Comparison of ENCODE assay signal across 9 mouse cellular contexts in genomic region chr2:3769260-3769659, GRCm38 (mm10).
DNase-seq lines count a peak whose midpoint lies in the region; ATAC-seq and TF ChIP-seq lines count a peak whose summit lies in the region.
"Had no signal": no experiment of that assay in that cellular context is flagged by ENCODE, and none has a peak within 500 bp of the region (broad histone marks: within the 10 kb centered on the region; RNA-seq: fewer than 3 reads in every experiment).

No protein-coding gene starts in this region.

- no peak for TF ChIP-seq POLR2A in testis, adult 2 months (IDR thresholded peaks at IDR 0.05; ENCODE audit: control insufficient read depth, low read depth, low read length)

- H3K27me3 ChIP-seq in testis, adult 2 months (ENCODE audit: control insufficient read depth, insufficient read depth, low read length), result no peaks in the 10 kb centered on the region
- H3K27me3 ChIP-seq in limb, embryonic 10.5 days (ENCODE audit: low read depth, poor library complexity, severe bottlenecking), result no peaks in the 10 kb centered on the region
- no peaks in the 10 kb centered on the region for H3K27me3 ChIP-seq in stomach, embryonic 14.5 days (ENCODE audit: control insufficient read depth, insufficient read depth, low read length)
- H3K27me3 ChIP-seq: embryonic facial prominence, embryonic 12.5 days had no signal

- WGBS in limb, embryonic 10.5 days, result 31% methylated on average over 6 of the region's 6 CpGs
- WGBS in stomach, embryonic 14.5 days, result 35% methylated on average over 6 of the region's 6 CpGs

- H3K4me2 ChIP-seq in stomach, embryonic 14.5 days (replicated peaks; ENCODE audit: low read depth, low read length), result no peak overlapping the region
- H3K4me2 ChIP-seq: embryonic facial prominence, embryonic 12.5 days had no signal

- ATAC-seq in stomach, embryonic 14.5 days (ENCODE audit: insufficient number of reproducible peaks, insufficient read depth, low FRiP score, low read depth), result peak; percentile 65; the same call in 1 of the 2 replicates

- no peaks in the 10 kb centered on the region; the same call in 1 of the 2 replicates for H3K36me3 ChIP-seq in testis, adult 2 months (ENCODE audit: control insufficient read depth, insufficient read depth, low read length)
- H3K36me3 ChIP-seq in limb, embryonic 10.5 days, result peaks cover 10% of the 10 kb centered on the region; the same call in 1 of the 2 replicates
- H3K36me3 ChIP-seq in stomach, embryonic 14.5 days (ENCODE audit: control insufficient read depth, insufficient read depth, low read length), result peaks cover 5% of the 10 kb centered on the region; the same call in 1 of the 2 replicates
- H3K36me3 ChIP-seq: embryonic facial prominence, embryonic 12.5 days had no signal

- H3K4me3 ChIP-seq in testis, adult 2 months (ENCODE audit: control insufficient read depth, low read depth, low read length), result peak overlapping the region; percentile 67; the same call in 1 of the 2 replicates
- H3K4me3 ChIP-seq in limb, embryonic 10.5 days, result no peak overlapping the region
- H3K4me3 ChIP-seq in stomach, embryonic 14.5 days (ENCODE audit: low read depth, low read length), result no peak overlapping the region
- H3K4me3 ChIP-seq: embryonic facial prominence, embryonic 12.5 days had no signal

- H3K27ac ChIP-seq in testis, adult 2 months (ENCODE audit: control insufficient read depth, insufficient read depth, low read depth, low read length), result peak overlapping the region; percentile 84
- H3K27ac ChIP-seq in limb, embryonic 10.5 days, result no peak overlapping the region
- no peak overlapping the region for H3K27ac ChIP-seq in stomach, embryonic 14.5 days (ENCODE audit: low read length)
- H3K27ac ChIP-seq: embryonic facial prominence, embryonic 12.5 days had no signal

- DNase-seq in testis, postnatal 14 days (ENCODE audit: low spot score), result no peak
- DNase-seq in cerebellum, adult 9-10 months, result peak; percentile 78
- peak; percentile 50 for DNase-seq in gastrocnemius, adult 18-20 months (ENCODE audit: low spot score)
- DNase-seq in kidney, adult 11 months, result peak; percentile 56
- DNase-seq in limb, embryonic 10.5 days (ENCODE audit: low spot score), result peak; percentile 89
- DNase-seq in monocyte, adult 2 months (ENCODE audit: low read depth in 1 of 2, low spot score in 2 of 2), result peak; percentile 26 to 39

- no peaks in the 10 kb centered on the region for H3K9me3 ChIP-seq in limb, embryonic 10.5 days (replicated peaks)
- H3K9me3 ChIP-seq in stomach, embryonic 14.5 days (ENCODE audit: control insufficient read depth, low read depth, low read length), result no peaks in the 10 kb centered on the region
- H3K9me3 ChIP-seq: embryonic facial prominence, embryonic 12.5 days had no signal

- H3K9ac ChIP-seq in stomach, embryonic 14.5 days (replicated peaks; ENCODE audit: low read depth, low read length), result no peak overlapping the region
- H3K9ac ChIP-seq: embryonic facial prominence, embryonic 12.5 days had no signal

- H3K4me1 ChIP-seq in testis, adult 2 months (ENCODE audit: control insufficient read depth, insufficient read depth, low read length), result no peaks in the 10 kb centered on the region
- H3K4me1 ChIP-seq in limb, embryonic 10.5 days, result peaks cover 9% of the 10 kb centered on the region
- H3K4me1 ChIP-seq in stomach, embryonic 14.5 days (ENCODE audit: control insufficient read depth, insufficient read depth, low read length), result peaks cover 15% of the 10 kb centered on the region

- peak; percentile 67; the same call in 1 of the 2 replicates for TF ChIP-seq CTCF in testis, adult 2 months (IDR thresholded peaks at IDR 0.05; ENCODE audit: control insufficient read depth, insufficient read depth, insufficient replicate concordance, low read depth, low read length)
